Mouse (Mus musculus): ENCODE data around the gene Galnt7. TPM values are rescaled to one million over a fixed set of nuclear protein-coding genes. Genes with fewer than 3 reads are reported as not detected.

The Galnt7 gene
- polyA plus RNA-seq, 1 experiment from 2014 or later, result 21.6 TPM

Other genes with a start within 250 kb of the Galnt7 start
- not detected in 3 replicates for gene Scrg1, start 197.1 kb downstream of the Galnt7 start, polyA plus RNA-seq (2018)
- 25.6 to 46.1 TPM (median 39.6 TPM) in 3 replicates for gene Sap30, start 165.2 kb downstream of the Galnt7 start, polyA plus RNA-seq (2018)
- 14.7 to 36.9 TPM (median 28.3 TPM) in 3 replicates for gene Hmgb2, start 141.1 kb downstream of the Galnt7 start, polyA plus RNA-seq (2018)